Mouse (Mus musculus) neural tube, embryonic 11.5 days (tissue): Measurements from ENCODE around the gene Dlx3. TPM values are rescaled to one million over a fixed set of nuclear protein-coding genes. Genes with fewer than 3 reads are reported as not detected.

Experiments used
- ATAC-seq: fragments of 200-750 bp; cut with Nextera tagmentation; 2 replicates; pipeline ENCODE4 v1.8.0; 2017; ENCODE audit warnings: moderate number of reproducible peaks, mild to moderate bottlenecking, moderate TSS enrichment, moderate library complexity; ENCODE audit not compliant: insufficient read depth, low FRiP score, low TSS enrichment
- DNase-seq: peaks from one replicate; pipeline ENCODE4 v3.0.0-alpha.2; 2015; ENCODE audit warnings: low spot score
- H3K27ac ChIP-seq: fragments of 300-500 bp; sonication (generic); 2 replicates; pipeline ENCODE4 v1.5.1; 2014; ENCODE audit warnings: low read depth, mild to moderate bottlenecking, low read length
- H3K27me3 ChIP-seq: fragments of 300-500 bp; sonication (generic); 2 replicates; pipeline ENCODE4 v1.6.1; 2014; ENCODE audit warnings: mild to moderate bottlenecking, low read length, mixed read lengths; ENCODE audit not compliant: control insufficient read depth, insufficient read depth
- H3K36me3 ChIP-seq: fragments of 300-500 bp; sonication (generic); 2 replicates; pipeline ENCODE4 v1.6.1; 2014; ENCODE audit warnings: mild to moderate bottlenecking, low read length, moderate library complexity, mixed read lengths; ENCODE audit not compliant: control insufficient read depth, insufficient read depth
- H3K4me1 ChIP-seq: fragments of 300-500 bp; sonication (generic); 2 replicates; pipeline ENCODE4 v1.6.1; 2014; ENCODE audit warnings: low read length, mixed read lengths; ENCODE audit not compliant: control insufficient read depth, insufficient read depth
- H3K4me2 ChIP-seq: fragments of 300-500 bp; sonication (generic); 2 replicates; pipeline ENCODE4 v1.6.1; 2014; ENCODE audit warnings: low read depth, mild to moderate bottlenecking, moderate library complexity
- H3K4me3 ChIP-seq: fragments of 300-500 bp; sonication (generic); 2 replicates; pipeline ENCODE4 v1.5.1; 2014; ENCODE audit warnings: low read depth, low read length
- H3K9ac ChIP-seq: fragments of 300-500 bp; sonication (generic); 2 replicates; pipeline ENCODE4 v1.6.1; 2014; ENCODE audit warnings: mild to moderate bottlenecking, low read length
- H3K9me3 ChIP-seq: fragments of 300-500 bp; sonication (generic); 2 replicates; pipeline ENCODE4 v1.6.1; 2016; ENCODE audit warnings: low read length; ENCODE audit not compliant: control insufficient read depth
- WGBS: fragments of 180-500 bp; shearing (Covaris S2); extraction: QIAGEN DNeasy Blood & Tissue Kit; methylation state at CpG from one replicate; pipeline ENCODE4 v1.1.7; 2014; 5-methylcytosine and 5-hydroxymethylcytosine counted together
- polyA plus RNA-seq: library from polyadenylated mRNA; unstranded; fragments of >200 nt; fragmentation: Nextera tagmentation; extraction: Ambion mirVana; gene quantifications from 2 replicates; pipeline ENCODE4 v1.2.1, GENCODE M21; 2014

Dlx3 gene
- polyA plus RNA-seq, 1 experiment from 2014 or later: 2.2 TPM

DNA sequence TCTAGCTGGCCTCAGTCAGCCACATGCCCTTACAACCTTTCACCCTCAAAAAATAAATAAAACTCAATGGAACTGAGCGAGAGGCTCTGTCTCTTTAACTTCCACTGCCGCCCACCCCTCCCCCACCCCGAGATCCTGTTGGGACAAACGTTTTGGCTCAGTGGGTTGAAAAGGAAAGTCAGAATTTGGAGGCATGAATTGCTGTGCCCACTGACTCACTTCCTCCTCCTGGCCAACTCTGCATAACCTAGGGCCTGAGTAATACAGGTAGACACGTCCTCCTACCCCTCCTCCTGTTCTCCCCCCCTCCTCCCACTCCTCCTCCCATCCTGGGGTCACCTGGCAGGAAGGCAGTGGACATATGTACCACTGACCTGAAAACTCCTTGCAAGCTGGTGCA is 34.2 kb upstream of the Dlx3 start:
- H3K4me1 ChIP-seq: no peaks in the 10 kb centered on the region
- WGBS: 16% methylated on average over 5 of the region's 5 CpGs
- ATAC-seq: no peak
- no peaks in the 10 kb centered on the region for H3K27me3 ChIP-seq
- no peak for DNase-seq
- no peak overlapping the region for H3K4me2 ChIP-seq
- no peak overlapping the region for H3K9ac ChIP-seq
- no peak overlapping the region for H3K27ac ChIP-seq
- no peaks in the 10 kb centered on the region for H3K36me3 ChIP-seq
- H3K4me3 ChIP-seq: no peak overlapping the region
- no peaks in the 10 kb centered on the region for H3K9me3 ChIP-seq

DNA sequence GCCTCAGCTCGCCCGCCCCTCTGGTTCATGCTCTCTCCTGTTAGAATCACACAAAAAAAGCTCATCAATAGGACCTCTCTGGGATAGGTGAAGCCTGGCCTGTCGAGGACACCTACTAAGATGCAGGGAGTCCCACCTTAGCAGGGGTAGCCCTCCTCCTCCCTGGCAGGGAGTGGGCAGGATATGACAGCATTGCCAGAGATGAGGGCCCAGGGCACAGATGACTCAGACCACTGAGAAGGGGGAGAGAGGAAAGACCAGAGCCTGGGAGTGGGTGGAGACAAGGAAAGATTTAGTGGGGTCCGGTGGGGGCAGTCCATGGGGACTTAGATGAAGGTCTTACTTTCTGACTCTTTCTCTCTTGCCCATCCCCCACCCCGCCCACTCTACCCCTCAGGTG is 33.7 kb upstream of the Dlx3 start:
- ATAC-seq: no peak
- H3K9me3 ChIP-seq: no peaks in the 10 kb centered on the region
- no peak overlapping the region for H3K4me3 ChIP-seq
- H3K4me1 ChIP-seq: no peaks in the 10 kb centered on the region
- no peak overlapping the region for H3K9ac ChIP-seq
- no peaks in the 10 kb centered on the region for H3K27me3 ChIP-seq
- H3K36me3 ChIP-seq: no peaks in the 10 kb centered on the region
- 54% methylated on average over 5 of the region's 5 CpGs for WGBS
- no peak for DNase-seq
- H3K4me2 ChIP-seq: no peak overlapping the region
- H3K27ac ChIP-seq: no peak overlapping the region

DNA sequence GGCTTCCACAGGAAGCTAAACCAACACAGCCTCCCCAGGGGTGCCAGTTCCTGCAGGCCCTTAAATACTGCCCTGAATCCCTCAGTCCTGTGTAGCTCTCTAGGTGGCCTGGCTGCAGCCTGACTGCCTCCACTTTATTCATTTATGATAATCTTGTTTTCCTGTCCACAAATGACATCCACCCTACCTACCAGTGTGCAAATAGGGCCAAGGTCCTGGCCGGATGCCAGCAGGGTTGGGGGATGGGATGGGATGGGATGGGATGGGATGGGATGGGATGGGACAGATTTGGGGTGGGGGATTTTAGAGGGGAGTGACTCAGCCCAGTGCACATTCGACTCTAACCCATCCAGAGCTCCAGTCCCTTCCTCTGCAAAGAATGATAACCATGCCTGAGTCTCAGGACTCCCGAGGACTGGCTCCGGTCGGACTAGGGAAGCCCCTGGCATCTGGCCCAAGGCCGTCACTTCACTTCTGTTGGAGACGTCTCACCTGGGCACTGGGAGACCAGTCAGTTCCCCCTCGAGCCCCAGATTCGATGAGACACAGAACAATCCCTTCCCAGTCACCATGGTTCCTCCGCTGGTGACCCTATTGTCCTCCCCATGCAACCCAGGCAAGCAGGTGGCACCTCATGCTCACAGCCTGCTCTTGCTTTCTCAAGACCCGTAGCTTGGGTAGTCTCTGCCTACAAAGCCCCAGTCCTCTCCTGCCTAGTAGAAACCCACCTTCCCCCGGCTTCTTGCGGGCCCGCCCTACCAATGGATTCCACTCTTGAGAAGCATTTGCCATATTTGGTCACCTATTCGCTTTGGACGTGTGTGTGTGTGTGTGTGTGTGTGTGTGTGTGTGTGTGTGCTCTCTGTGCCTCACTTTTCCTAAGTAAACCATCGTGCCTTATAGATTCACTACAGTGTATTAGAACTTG is 32.4 kb upstream of the Dlx3 start:
- no peak for DNase-seq
- WGBS: 79% methylated on average over 17 of the region's 17 CpGs
- no peak overlapping the region for H3K4me3 ChIP-seq
- H3K4me2 ChIP-seq: no peak overlapping the region
- no peaks in the 10 kb centered on the region for H3K9me3 ChIP-seq
- no peaks in the 10 kb centered on the region for H3K4me1 ChIP-seq
- no peaks in the 10 kb centered on the region for H3K36me3 ChIP-seq
- ATAC-seq: no peak
- no peak overlapping the region for H3K27ac ChIP-seq
- H3K9ac ChIP-seq: no peak overlapping the region
- H3K27me3 ChIP-seq: no peaks in the 10 kb centered on the region

- Histone ChIP-seq H3K27ac (no peak overlapping the region), H3K9ac (no peak overlapping the region), H3K9me3 (no peaks in the 10 kb centered on the region), H3K36me3 (no peaks in the 10 kb centered on the region), H3K27me3 (no peaks in the 10 kb centered on the region), H3K4me1 (no peaks in the 10 kb centered on the region), H3K4me2 (no peak overlapping the region), H3K4me3 (no peak overlapping the region)
- DNase-seq: no peak
- ATAC-seq: no peak
- 54% methylated on average over 7 of the region's 7 CpGs for WGBS
Measured at GRCm38 (mm10) chr11:95088286-95088685, 31.6 kb upstream of the Dlx3 start.

- 70% methylated on average over 16 of the region's 16 CpGs for WGBS
- H3K9me3 ChIP-seq: no peaks in the 10 kb centered on the region
- H3K4me2 ChIP-seq: no peak overlapping the region
- no peaks in the 10 kb centered on the region for H3K36me3 ChIP-seq
- H3K9ac ChIP-seq: no peak overlapping the region
- ATAC-seq (no peak), DNase-seq (no peak)
- H3K4me3 ChIP-seq: no peak overlapping the region
- no peak overlapping the region for H3K27ac ChIP-seq
- H3K4me1 ChIP-seq: no peaks in the 10 kb centered on the region
- H3K27me3 ChIP-seq: no peaks in the 10 kb centered on the region
Measured at GRCm38 (mm10) chr11:95088857-95089779, 30.8 kb upstream of the Dlx3 start.

DNA sequence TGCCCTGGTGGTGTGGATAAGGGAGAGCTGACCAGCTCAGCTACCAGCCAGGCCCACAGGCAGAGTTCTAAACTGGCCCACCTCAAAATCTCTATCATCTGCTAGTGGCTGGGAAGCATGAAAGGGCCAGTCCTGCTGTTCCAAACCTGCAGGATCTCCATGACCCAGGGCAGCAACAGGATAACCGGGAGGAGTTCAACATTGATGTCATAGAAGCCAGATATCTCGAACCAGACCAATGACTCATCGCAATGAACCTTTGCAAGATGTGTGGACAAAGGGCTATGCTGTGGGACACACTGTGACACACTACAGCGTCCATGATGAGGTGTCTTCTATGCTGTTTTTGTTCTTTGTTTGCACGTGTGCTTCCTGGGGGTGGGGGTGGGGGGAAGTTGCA is 26.8 kb upstream of the Dlx3 start:
- no peaks in the 10 kb centered on the region for H3K36me3 ChIP-seq
- no peak overlapping the region for H3K9ac ChIP-seq
- no peak overlapping the region for H3K27ac ChIP-seq
- no peak overlapping the region for H3K4me2 ChIP-seq
- no peaks in the 10 kb centered on the region for H3K4me1 ChIP-seq
- no peak overlapping the region for H3K4me3 ChIP-seq
- no peak for ATAC-seq
- H3K27me3 ChIP-seq: no peaks in the 10 kb centered on the region
- no peaks in the 10 kb centered on the region for H3K9me3 ChIP-seq
- WGBS: 87% methylated on average over 5 of the region's 5 CpGs
- no peak for DNase-seq

DNA sequence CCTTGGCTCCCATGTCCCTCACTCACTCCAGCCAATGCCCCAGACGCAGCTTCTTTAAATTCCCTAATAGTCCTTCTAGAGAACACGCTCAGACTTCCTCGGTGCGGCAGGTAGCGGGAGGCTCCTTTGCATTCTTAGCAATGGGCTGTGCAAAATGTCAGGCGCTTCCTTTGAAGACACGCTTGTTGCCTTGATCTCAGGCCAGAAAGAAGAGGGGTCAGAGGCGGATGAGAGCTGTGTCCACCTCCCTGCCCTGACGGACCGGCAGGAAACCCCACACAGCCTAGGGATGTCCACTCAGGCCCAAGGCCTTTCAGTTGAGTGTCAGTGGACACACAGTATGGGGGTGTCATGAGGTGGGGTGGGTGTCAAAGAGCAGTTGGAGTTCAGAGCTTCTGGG is 24.3 kb upstream of the Dlx3 start:
- Histone ChIP-seq H3K4me3 (no peak overlapping the region), H3K4me2 (no peak overlapping the region), H3K9ac (no peak overlapping the region), H3K4me1 (no peaks in the 10 kb centered on the region), H3K27me3 (no peaks in the 10 kb centered on the region), H3K9me3 (no peaks in the 10 kb centered on the region), H3K36me3 (no peaks in the 10 kb centered on the region), H3K27ac (no peak overlapping the region)
- WGBS: 84% methylated on average over 10 of the region's 10 CpGs
- ATAC-seq (no peak), DNase-seq (no peak)

- ATAC-seq (no peak), DNase-seq (no peak)
- Histone ChIP-seq H3K27ac (no peak overlapping the region), H3K27me3 (no peaks in the 10 kb centered on the region), H3K4me1 (no peaks in the 10 kb centered on the region), H3K4me2 (no peak overlapping the region), H3K4me3 (no peak overlapping the region), H3K36me3 (no peaks in the 10 kb centered on the region), H3K9ac (no peak overlapping the region), H3K9me3 (no peaks in the 10 kb centered on the region)
- 63% methylated on average over 4 of the region's 4 CpGs for whole genome bisulfite sequencing
Measured at GRCm38 (mm10) chr11:95096608-95097373, 23.1 kb upstream of the Dlx3 start.
